1 mouse cellular context compared by ENCODE assay signal in the genomic region with DNA sequence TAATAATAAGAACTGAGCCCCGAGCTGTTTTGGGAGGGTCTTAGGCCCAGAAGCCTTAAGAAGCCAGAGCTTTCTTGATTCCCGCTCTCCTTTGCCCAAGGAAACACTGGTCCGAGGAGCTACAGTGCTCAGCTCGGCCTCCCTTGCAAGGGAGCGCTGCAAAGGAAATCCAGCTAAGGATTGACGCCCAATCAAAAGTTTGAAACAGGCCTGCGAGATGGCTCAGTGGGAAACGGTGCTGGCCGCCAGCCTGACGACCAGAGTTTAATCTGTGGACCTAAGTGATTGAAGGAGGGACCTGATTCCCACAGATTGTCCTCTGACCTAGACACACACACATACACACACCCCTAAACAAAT.
A peak's percentile ranks its signal among the peaks of the same experiment; 100 is the strongest.
TF ChIP-seq lines count a peak whose summit lies in the region.

No protein-coding gene starts in this region.

TF ChIP-seq in MEL, 35 proteins besides CTCF, POLR2A, EP300 and RAD21:
- TF ChIP-seq ZNF384 (IDR thresholded peaks at IDR 0.05; ENCODE audit: low read depth, low read length) (no peak), CHD1 (IDR thresholded peaks at IDR 0.05; ENCODE audit: low read depth, low read length) (0 out of 2 replicates have a peak, but pooled peaks have one; percentile 14), MAX (IDR thresholded peaks at IDR 0.05; ENCODE audit: low read length) (0 out of 2 replicates have a peak, but pooled peaks have one; percentile 37), SMC3 (IDR thresholded peaks at IDR 0.05; ENCODE audit: low read depth, low read length) (no peak), JUND (IDR thresholded peaks at IDR 0.05; ENCODE audit: low read depth, low read length) (no peak), POLR2AphosphoS5 (IDR thresholded peaks at IDR 0.05; ENCODE audit: borderline replicate concordance, low read depth, low read length) (no peak), MYC (IDR thresholded peaks at IDR 0.05; ENCODE audit: low read depth, low read length) (0 out of 2 replicates have a peak, but pooled peaks have one; percentile 6), MXI1 (IDR thresholded peaks at IDR 0.05; ENCODE audit: low read depth, low read length) (0 out of 2 replicates have a peak, but pooled peaks have one; percentile 8)
